Mouse (Mus musculus): ENCODE results near the gene Rex2. TPM values are rescaled to one million over a fixed set of nuclear protein-coding genes. Genes with fewer than 3 reads are reported as not detected.

Gene Rex2
- polyA plus RNA-seq (2014; fragmentation: Illumina TruSeq; extraction: RNeasy Lipid Tissue Mini Kit (QIAGEN cat#74804); ENCODE audit: low read depth, low replicate concordance), result not detected

DNA sequence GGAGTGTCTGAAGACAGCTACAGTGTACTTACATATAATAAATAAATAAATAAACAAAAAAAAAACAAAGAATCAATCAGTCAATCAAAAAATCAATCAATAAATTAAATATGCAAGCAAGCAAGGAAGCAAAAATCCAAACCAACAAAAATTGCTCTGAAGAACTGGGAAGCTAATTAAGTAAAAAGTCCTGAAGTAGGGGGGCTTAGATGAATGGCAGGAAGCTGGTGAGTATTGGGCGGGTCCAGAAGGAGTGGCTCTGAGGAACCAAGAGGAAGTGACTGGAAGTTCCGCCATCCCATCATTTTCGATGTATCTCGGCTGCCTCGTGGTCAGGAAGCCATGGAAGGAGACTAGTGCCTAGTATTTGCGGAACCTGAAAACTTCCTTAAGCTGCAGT is at the start of gene Rex2:
Gene Rex2, plus strand, starts transcription at position 301 of the 400 bp plus-strand sequence.

Other genes starting within 250 kb of the Rex2 start
- not detected for gene Gm21411, start 112.3 kb upstream of the Rex2 start, polyA plus RNA-seq (2014; fragmentation: Illumina TruSeq; extraction: RNeasy Lipid Tissue Mini Kit (QIAGEN cat#74804); ENCODE audit: low read depth, low replicate concordance)
- gene Zfp989, start 49.9 kb upstream of the Rex2 start, polyA plus RNA-seq (2014; fragmentation: Illumina TruSeq; extraction: RNeasy Lipid Tissue Mini Kit (QIAGEN cat#74804); ENCODE audit: low read depth, low replicate concordance), result not detected
- gene Zfp991, start 110.2 kb downstream of the Rex2 start, polyA plus RNA-seq (2014; fragmentation: Illumina TruSeq; extraction: RNeasy Lipid Tissue Mini Kit (QIAGEN cat#74804); ENCODE audit: low read depth, low replicate concordance), result 53.4 TPM

Data from adrenal gland, adult 10 weeks (tissue).